Mouse (Mus musculus) cerebral cortex, adult 2 months (tissue): ENCODE results near the gene Foxd1.

Source experiments
- WGBS: fragments of 180-500 bp; shearing (Covaris S2); methylation state at CpG from one replicate; pipeline ENCODE4 v1.1.7; 2018; 5-methylcytosine and 5-hydroxymethylcytosine counted together

Gene Foxd1

GRCm38 (mm10) chr13:98354090-98354801 lies at the start of gene Foxd1:
TSS of gene Foxd1 (plus strand) at chr13:98354242.
- 1% methylated on average over 72 of the region's 76 CpGs for WGBS

GRCm38 (mm10) chr13:98305257-98305656 lies 48.8 kb upstream of the Foxd1 start:
- 89% methylated on average over 9 of the region's 9 CpGs for WGBS

DNA sequence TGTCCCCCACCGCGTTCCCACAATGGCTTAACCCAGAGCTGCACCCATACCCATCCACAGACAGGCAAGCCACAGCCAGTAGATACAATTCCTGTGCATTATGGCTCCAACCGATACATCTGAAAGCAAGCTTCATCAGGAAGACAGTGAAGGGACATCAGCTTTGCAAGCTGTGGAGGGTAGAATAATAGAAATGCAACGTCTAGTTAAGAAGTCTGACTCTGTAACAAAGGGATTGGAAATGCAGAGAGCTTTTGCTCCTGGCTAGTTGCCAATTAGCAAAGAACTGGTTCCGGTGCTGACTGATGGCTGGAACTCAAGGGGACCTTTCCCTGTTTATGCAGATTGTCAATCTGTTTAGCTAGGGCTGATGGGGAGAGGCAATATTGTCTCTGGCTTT lies 47.6 kb upstream of the Foxd1 start:
- 31% methylated on average over 5 of the region's 5 CpGs for WGBS

- WGBS: 30% methylated on average over 14 of the region's 14 CpGs
These were observed 47.1 kb upstream of the Foxd1 start for GRCm38 (mm10) chr13:98306852-98307475.

- WGBS: 78% methylated on average over 5 of the region's 5 CpGs
These were observed 46.0 kb upstream of the Foxd1 start for GRCm38 (mm10) chr13:98308004-98308403.

GRCm38 (mm10) chr13:98308724-98309123 lies 45.3 kb upstream of the Foxd1 start:
- whole genome bisulfite sequencing: 77% methylated on average over 4 of the region's 4 CpGs

- WGBS: 87% methylated on average over 5 of the region's 5 CpGs
These were observed 42.4 kb upstream of the Foxd1 start for GRCm38 (mm10) chr13:98311597-98311996.

- WGBS: 58% methylated on average over 7 of the region's 7 CpGs
These were observed 40.4 kb upstream of the Foxd1 start for GRCm38 (mm10) chr13:98313631-98314030.

DNA sequence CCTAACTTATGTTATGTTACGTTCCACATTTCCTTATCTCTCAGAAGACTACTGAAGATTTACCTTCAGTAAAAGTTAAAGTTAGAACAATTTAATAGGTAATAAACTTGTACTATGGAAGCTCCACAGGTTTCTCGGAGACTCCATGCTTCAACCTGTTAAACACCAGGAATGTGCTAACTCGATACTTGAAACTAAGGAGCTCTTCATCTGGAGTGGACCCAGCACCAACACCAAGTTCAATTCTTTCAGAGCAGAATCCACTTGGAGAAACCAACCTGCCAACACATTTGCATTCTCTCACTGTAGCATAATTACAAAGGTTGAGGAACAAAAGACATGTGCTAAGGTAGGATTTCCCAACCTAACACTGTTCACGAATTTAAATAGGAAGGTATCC lies 38.9 kb upstream of the Foxd1 start:
- WGBS: 56% methylated on average over 4 of the region's 4 CpGs

DNA sequence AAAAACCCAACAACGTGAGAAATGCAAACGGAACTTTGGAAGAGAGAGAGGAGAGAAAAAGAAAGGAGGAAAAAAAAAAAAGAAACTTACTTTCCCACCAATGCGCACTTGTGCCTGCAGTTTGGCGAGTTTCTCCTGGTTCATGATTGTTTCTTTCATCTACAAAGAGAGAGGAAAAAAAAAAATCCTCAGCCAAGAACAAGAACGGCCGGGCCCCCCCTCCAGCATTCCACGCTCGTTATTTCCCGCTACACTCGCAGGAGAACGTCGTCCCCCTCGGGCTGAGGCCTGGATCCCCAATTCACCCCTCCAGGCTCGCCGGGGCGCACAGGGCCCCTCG lies 37.9 kb upstream of the Foxd1 start:
- WGBS: under 1% methylated on average over 17 of the region's 17 CpGs

GRCm38 (mm10) chr13:98316480-98317245 lies 37.4 kb upstream of the Foxd1 start, which contains the start of gene Btf3:
TSS of gene Btf3 (minus strand) at chr13:98317006.
- WGBS: under 1% methylated on average over 88 of the region's 90 CpGs

- WGBS: under 1% methylated on average over 16 of the region's 16 CpGs
These were observed 36.8 kb upstream of the Foxd1 start for GRCm38 (mm10) chr13:98317246-98317677.

DNA sequence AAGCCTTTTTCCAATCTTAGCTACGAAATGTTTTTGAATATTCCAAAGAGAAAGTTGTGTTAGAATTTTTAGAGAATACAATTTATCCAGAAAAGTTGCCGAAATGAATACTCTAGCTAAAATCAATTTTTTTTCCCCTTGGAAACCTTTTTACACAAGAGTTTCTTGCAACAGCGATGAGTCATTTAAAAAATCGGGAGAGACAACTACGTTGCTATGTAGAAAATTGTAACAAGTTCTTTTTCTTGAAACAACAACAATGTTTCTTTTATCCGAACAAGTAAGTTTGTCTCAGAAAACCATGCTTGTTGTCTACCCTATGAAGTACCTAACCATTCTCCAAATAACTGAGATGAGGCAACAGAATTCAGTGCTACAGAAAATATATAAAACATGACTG lies 36.1 kb upstream of the Foxd1 start:
- WGBS: 59% methylated on average over 6 of the region's 6 CpGs

- WGBS: 88% methylated on average over 11 of the region's 11 CpGs
These were observed 29.0 kb upstream of the Foxd1 start for GRCm38 (mm10) chr13:98325034-98325433.

DNA sequence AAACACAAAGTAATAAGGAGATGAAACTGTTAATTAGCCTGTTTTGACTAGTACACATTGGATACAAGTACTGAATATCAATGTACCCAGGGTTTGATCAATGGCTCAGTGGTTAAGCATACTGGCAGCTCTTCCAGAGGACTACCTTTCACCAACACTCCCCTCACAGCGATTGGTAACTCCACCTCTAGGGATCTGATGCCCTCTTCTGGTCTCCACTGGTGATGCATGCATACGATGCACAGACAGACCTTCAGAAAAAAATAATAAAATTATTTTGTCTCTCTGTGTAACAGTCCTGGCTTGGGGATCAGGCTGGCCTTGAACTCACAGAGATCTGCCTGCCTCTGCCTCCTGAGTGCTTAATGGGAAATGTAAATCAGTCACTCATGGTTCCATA lies 21.9 kb upstream of the Foxd1 start:
- WGBS: 39% methylated on average over 2 of the region's 2 CpGs

- WGBS: 98% methylated on average over 1 of the region's 1 CpGs
These were observed 17.8 kb upstream of the Foxd1 start for GRCm38 (mm10) chr13:98336205-98336604.

DNA sequence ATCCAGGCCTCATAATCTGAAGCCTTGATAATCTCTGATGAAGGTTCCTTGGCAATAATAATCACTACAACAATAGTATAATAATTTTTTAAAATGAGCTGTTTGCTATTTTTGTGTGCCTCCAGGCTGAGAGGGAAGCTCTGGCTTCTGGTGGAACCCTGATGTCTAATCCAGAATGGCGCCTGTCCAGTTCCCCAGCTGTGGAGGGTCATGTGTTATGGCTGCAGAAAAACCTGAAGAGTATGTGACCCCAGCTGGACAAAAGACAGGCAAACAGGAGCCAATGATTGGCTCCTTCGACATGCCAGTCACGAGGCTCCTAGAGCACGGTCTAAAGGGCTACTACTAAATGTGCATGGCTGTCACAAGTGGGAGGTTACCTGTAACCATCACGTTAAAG lies 13.5 kb upstream of the Foxd1 start:
- WGBS: 91% methylated on average over 5 of the region's 5 CpGs

DNA sequence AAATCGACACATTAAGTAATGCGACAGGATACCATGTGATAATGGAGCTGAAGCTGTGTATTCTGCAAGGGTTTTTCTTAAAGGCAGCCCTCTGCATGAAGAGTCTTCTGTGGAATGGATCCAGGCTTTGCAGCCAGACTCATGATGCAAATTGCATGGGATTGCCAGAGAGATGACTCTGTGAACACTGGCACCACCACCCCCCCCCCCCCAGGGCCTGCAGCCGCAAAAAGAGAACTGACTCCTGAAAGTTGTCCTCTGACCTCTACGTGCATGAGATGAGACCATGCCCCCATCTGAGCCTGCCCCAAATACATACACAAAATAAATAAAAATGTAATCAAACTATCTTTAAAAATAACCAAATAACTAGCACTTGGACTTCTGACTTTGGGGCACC lies 4.6 kb upstream of the Foxd1 start:
- 82% methylated on average over 4 of the region's 4 CpGs for WGBS

DNA sequence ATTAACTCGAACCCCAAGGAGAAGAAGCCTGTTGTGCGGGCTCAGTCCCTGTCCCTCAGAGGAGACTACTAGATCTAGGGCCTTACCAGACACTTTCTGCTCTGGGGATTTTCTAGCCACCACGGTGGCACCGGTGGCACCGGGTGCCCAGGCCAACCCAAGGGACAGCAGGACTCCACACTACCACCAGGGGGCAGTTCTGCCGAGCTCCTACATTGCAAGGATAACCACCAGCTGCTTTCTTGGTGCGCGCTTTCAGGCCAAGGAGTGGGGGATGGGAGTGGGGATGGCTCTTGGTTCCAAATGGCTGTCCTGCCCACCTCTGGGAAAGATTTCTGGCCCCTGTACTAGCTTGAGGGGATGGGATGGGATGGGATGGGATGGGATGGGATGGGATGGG lies 2.5 kb upstream of the Foxd1 start:
- 27% methylated on average over 8 of the region's 8 CpGs for WGBS

DNA sequence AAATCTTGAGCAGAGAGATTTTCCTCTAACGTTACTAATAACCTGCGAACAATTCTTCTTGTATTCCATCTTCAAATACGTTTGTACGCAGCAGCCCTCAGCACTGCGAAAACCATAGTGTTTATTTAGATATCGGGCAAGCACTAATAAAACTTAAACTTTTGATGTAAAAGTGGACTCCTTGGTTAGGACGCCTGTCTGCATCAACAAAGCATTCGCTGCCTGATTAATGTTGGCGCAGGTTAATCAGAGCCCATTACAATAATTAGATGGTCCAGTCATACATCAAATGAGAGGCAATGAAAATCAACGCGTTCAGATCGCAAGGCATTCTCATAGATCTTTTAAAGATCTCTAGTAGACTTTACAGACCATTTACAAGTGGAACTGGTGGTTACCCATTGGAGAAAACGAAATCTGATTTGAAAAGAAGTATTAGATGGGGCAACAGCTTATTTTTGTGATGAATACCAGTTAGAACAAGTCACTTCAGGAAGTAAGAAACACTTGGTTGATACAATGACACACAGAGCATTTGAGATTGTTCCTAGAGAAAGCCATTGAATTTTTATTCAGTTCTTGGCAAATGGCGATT lies 1.6 kb upstream of the Foxd1 start:
- 16% methylated on average over 14 of the region's 14 CpGs for WGBS

GRCm38 (mm10) chr13:98353709-98354089 lies 343 bp upstream of the Foxd1 start:
- 2% methylated on average over 13 of the region's 13 CpGs for WGBS

DNA sequence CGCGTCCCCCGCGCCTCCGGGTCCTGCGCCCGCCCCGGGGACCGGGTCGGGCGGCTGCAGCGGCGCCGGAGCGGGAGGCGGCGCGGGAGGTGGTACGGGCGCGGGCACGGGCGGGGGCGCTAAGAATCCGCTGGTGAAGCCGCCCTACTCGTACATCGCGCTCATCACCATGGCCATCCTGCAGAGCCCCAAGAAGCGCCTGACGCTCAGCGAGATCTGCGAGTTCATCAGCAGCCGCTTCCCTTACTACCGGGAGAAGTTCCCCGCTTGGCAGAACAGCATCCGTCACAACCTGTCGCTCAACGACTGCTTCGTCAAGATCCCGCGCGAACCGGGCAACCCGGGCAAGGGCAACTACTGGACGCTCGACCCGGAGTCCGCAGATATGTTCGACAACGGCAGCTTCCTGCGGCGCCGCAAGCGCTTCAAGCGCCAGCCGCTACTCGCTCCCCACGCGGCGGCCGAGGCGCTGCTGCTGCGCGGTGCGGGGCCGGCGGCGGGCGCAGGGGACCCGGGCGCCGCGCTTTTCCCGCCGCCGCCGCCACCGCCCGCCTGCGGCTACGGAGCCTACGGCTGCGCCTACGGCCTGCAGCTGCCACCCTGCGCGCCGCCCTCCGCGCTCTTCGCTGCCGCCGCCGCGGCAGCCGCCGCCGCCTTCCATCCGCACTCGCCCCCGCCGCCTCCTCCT lies 973 bp downstream of the Foxd1 start:
- WGBS: under 1% methylated on average over 98 of the region's 102 CpGs
